Mouse (Mus musculus) G1E (cell line): ENCODE measurements around the gene Fam122c.

Experiments used
- CTCF ChIP-seq: IDR thresholded peaks from 2 replicates; pipeline ENCODE4 v1.5.1; 2012; ENCODE audit warnings: low read depth, low read length, inconsistent platforms, mixed read lengths
- GATA1 ChIP-seq: IDR thresholded peaks from 2 replicates; pipeline ENCODE4 v1.6.1; 2012; ENCODE audit warnings: borderline replicate concordance, low read length, inconsistent platforms, mixed read lengths

- no peak for TF ChIP-seq CTCF
- TF ChIP-seq GATA1: no peak
These were observed 3.7 kb upstream of the Fam122c start, which contains the start of gene Fam122b for GRCm38 (mm10) chrX:53269289-53270062.
